Mouse (Mus musculus) liver, embryonic 15.5 days (tissue): Measurements from ENCODE around the gene Psmd3. TPM values are rescaled to one million over a fixed set of nuclear protein-coding genes. Genes with fewer than 3 reads are reported as not detected.
A peak's percentile ranks its signal among the peaks of the same experiment; 100 is the strongest.
"Not testable (repeated sequence)": the region's sequence is repeated elsewhere in the genome, so short reads cannot be mapped to it uniquely, and the experiment has no call there.

Experiments
- ATAC-seq: fragments of 200-750 bp; cut with Nextera tagmentation; 2 replicates; pipeline ENCODE4 v1.8.0; 2017; ENCODE audit warnings: moderate number of reproducible peaks, mild to moderate bottlenecking, moderate library complexity; ENCODE audit not compliant: insufficient read depth
- H3K27ac ChIP-seq: fragments of 300-500 bp; sonication (generic); replicated peaks from 2 replicates; pipeline ENCODE4 v1.5.1; 2015; ENCODE audit warnings: mild to moderate bottlenecking, inconsistent platforms
- H3K27me3 ChIP-seq: fragments of 300-500 bp; sonication (generic); 2 replicates; pipeline ENCODE4 v1.6.1; 2015; ENCODE audit warnings: mild to moderate bottlenecking, inconsistent platforms
- H3K36me3 ChIP-seq: fragments of 300-500 bp; sonication (generic); replicated peaks from 2 replicates; pipeline ENCODE4 v1.6.1; 2015; ENCODE audit warnings: moderate library complexity, mild to moderate bottlenecking, inconsistent platforms
- H3K4me1 ChIP-seq: fragments of 300-500 bp; sonication (generic); replicated peaks from 2 replicates; pipeline ENCODE4 v1.6.1; 2015; ENCODE audit warnings: inconsistent platforms
- H3K4me2 ChIP-seq: fragments of 300-500 bp; sonication (generic); 2 replicates; pipeline ENCODE4 v1.6.1; 2015; ENCODE audit warnings: moderate library complexity, mild to moderate bottlenecking, inconsistent platforms
- H3K4me3 ChIP-seq: fragments of 300-500 bp; sonication (generic); replicated peaks from 2 replicates; pipeline ENCODE4 v1.5.1; 2015; ENCODE audit warnings: mild to moderate bottlenecking, inconsistent platforms
- H3K9ac ChIP-seq: fragments of 300-500 bp; sonication (generic); 2 replicates; pipeline ENCODE4 v1.6.1; 2015; ENCODE audit warnings: moderate library complexity, mild to moderate bottlenecking, inconsistent platforms
- H3K9me3 ChIP-seq: fragments of 300-500 bp; sonication (generic); replicated peaks from 2 replicates; pipeline ENCODE4 v1.6.1; 2016; ENCODE audit warnings: inconsistent platforms
- WGBS: fragments of 180-500 bp; shearing (Covaris S2); methylation state at CpG from one replicate; pipeline ENCODE4 v1.1.7; 2015; ENCODE audit warnings: mixed read lengths; ENCODE audit not compliant: insufficient replicate concordance; 5-methylcytosine and 5-hydroxymethylcytosine counted together
- polyA plus RNA-seq: library from polyadenylated mRNA; unstranded; fragments of >200 nt; fragmentation: Nextera tagmentation; extraction: Ambion mirVana; gene quantifications from 2 replicates; pipeline ENCODE4 v1.2.1, GENCODE M21; 2015

Psmd3 gene
- polyA plus RNA-seq, 1 experiment from 2014 or later, result 102 TPM

DNA sequence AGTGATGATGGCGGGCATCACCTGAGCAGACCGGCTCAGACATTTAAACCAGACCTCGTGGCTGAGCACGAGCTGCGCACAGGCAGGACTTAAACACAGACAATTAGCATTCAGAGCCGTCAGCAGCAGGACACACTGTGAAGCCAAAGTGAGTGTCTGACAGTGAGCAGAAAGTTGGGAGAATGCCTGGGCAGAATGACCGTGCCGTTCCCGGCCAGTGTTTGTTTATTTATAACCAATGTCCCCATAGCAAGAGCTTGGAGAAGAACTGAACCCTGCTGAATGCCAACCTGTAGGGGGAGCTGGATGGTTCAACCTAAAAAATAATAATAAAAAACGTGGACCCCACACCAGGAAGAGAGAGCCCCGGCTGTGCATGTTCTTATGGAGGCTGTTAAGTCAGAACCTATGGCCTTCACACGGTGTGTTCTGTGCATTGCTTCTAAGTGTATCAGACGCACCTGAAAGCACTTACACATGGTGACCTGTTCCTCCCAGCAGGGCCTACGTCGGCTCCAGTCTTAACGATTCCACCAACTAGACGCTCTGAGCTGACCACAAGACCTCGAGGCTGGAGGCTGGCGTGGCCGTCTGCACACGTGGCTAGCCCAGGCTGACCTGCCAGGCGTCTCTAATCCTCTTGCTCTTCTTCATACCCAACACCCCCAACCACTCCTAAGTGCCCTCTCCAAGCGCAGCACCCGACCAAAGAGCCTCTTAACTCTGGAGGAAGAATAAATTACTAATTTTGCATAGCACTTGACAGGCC, 39.3 kb downstream of the Psmd3 start:
- Histone ChIP-seq H3K4me3 (no peak overlapping the region), H3K4me1 (peaks cover 19% of the 10 kb centered on the region), H3K27ac (no peak overlapping the region), H3K9ac (no peak overlapping the region), H3K36me3 (peaks cover 16% of the 10 kb centered on the region), H3K9me3 (no peaks in the 10 kb centered on the region), H3K27me3 (no peaks in the 10 kb centered on the region), H3K4me2 (no peak overlapping the region)
- WGBS, result 69% methylated on average over 24 of the region's 24 CpGs
- no peak for ATAC-seq

DNA sequence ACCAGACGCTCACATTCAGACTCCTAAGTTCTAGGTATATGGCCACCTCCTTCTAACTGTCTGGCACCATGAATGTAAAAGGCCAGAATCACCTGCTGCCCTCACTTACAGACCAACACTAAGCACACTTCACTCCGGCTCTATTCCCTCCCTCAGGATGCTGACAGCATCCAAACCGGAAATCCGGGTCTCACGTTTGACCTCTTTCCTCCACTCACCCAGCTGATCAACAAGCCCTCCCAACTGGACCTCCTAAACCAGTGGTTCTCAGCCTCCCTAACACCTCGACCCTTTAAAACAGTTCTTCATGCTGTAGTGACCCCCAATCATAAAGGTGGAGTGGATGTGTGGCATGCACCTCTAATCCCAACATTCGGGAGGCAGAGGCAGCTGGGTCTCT, 40.7 kb downstream of the Psmd3 start:
- peaks cover 18% of the 10 kb centered on the region for H3K4me1 ChIP-seq
- H3K9me3 ChIP-seq, result no peaks in the 10 kb centered on the region
- 66% methylated on average over 7 of the region's 7 CpGs for WGBS
- H3K4me3 ChIP-seq, result no peak overlapping the region
- no peak overlapping the region for H3K4me2 ChIP-seq
- no peak overlapping the region for H3K27ac ChIP-seq
- no peak overlapping the region for H3K9ac ChIP-seq
- no peaks in the 10 kb centered on the region for H3K27me3 ChIP-seq
- H3K36me3 ChIP-seq, result peaks cover 13% of the 10 kb centered on the region
- ATAC-seq, result no peak

DNA sequence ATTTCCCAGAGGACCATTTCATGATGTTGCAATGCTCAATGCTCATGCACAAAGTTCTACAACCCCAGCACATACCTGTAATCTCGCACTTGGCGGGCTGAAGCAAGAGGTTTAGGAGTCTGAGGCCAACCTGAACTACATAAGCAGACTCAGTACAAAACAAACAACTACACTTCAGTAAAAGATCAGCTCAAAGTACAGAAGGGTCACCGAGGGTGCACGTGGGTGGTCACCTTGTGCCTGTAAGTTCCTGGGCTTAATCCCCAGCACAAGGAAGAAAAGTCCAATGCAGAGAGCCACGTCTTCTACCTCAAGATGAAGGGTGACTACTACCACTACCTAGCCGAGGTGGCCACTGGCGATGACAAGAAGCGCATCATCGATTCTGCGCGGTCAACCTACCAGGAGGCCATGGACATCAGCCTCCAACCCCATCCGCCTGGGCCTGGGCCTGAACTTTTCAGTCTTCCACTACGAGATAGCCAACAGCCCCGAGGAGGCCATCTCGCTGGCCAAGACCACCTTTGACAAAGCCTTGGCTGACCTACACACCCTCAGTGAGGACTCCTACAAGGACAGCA, 43.7 kb downstream of the Psmd3 start:
- H3K27ac ChIP-seq, result no peak overlapping the region
- H3K9ac ChIP-seq, result no peak overlapping the region
- H3K9me3 ChIP-seq, result no peaks in the 10 kb centered on the region
- no peaks in the 10 kb centered on the region for H3K27me3 ChIP-seq
- no peak overlapping the region for H3K4me2 ChIP-seq
- no peak for ATAC-seq
- 83% methylated on average over 15 of the region's 15 CpGs for WGBS
- H3K4me1 ChIP-seq, result peaks cover 22% of the 10 kb centered on the region
- no peak overlapping the region for H3K4me3 ChIP-seq
- H3K36me3 ChIP-seq, result peaks cover 13% of the 10 kb centered on the region

DNA sequence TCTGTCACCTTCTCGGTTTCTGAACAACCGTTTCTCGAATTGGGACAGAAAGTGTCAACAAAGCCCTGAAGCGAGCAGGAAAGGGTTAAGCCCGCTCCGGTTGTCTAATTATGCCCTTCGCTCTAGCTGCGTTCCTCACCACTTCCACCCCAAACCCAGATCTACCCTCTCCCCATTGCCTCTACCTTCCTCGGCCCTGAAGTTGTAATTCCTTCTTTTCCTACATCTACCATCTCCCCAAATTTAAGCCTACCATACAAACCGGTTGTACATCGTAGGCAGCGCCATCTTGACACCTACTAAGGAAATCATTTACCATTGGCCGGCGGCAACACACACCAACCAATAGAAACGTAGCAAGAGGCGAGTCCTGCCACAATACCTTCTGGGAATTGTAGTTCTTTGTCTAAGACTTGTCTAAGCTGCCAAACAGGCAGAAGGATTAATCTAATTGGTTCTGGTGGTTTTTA, 46.8 kb downstream of the Psmd3 start, which contains the start of gene Med24:
Gene Med24 (minus strand): TSS at position 317 of the 470 bp plus-strand sequence.
- ATAC-seq, result peak; percentile 93
- H3K9ac ChIP-seq, result peak within 1 kb of the TSS; percentile 56
- under 1% methylated on average over 16 of the region's 16 CpGs for WGBS
- peaks cover 2% of the 10 kb centered on the region; the same call in 1 of the 2 replicates for H3K9me3 ChIP-seq
- H3K27ac ChIP-seq, result peak within 1 kb of the TSS; percentile 62; the same call in 1 of the 2 replicates
- H3K27me3 ChIP-seq, result no peaks in the 10 kb centered on the region
- peak within 1 kb of the TSS; percentile 79 for H3K4me2 ChIP-seq
- H3K4me3 ChIP-seq, result peak within 1 kb of the TSS; percentile 71
- peaks cover 16% of the 10 kb centered on the region for H3K4me1 ChIP-seq
- peaks cover 13% of the 10 kb centered on the region for H3K36me3 ChIP-seq

DNA sequence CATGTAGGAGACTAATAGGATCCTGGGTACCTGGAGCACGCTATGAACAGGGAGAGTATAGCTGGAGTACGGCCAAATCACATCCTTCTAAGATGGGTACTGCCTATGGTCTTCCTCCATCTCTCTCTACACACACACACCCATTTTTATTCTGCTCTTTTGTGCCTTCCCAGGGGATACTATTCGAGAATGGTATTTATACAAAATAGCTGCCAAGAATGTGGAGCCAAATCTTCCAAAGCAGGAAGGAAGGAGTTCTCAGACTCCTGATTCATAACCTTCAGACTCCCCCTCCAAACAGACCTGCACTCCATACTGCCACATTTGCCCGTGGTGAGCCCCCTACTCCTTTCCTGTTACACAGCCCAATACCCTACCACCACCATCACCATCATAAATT, 48.4 kb downstream of the Psmd3 start:
- H3K4me1 ChIP-seq, result peaks cover 16% of the 10 kb centered on the region
- H3K27me3 ChIP-seq, result no peaks in the 10 kb centered on the region
- no peak for ATAC-seq
- H3K4me3 ChIP-seq, result no peak overlapping the region
- H3K36me3 ChIP-seq, result peaks cover 7% of the 10 kb centered on the region
- H3K27ac ChIP-seq, result no peak overlapping the region
- WGBS, result 56% methylated on average over 4 of the region's 4 CpGs
- no peak overlapping the region for H3K4me2 ChIP-seq
- peaks cover 5% of the 10 kb centered on the region; the same call in 1 of the 2 replicates for H3K9me3 ChIP-seq
- H3K9ac ChIP-seq, result no peak overlapping the region

DNA sequence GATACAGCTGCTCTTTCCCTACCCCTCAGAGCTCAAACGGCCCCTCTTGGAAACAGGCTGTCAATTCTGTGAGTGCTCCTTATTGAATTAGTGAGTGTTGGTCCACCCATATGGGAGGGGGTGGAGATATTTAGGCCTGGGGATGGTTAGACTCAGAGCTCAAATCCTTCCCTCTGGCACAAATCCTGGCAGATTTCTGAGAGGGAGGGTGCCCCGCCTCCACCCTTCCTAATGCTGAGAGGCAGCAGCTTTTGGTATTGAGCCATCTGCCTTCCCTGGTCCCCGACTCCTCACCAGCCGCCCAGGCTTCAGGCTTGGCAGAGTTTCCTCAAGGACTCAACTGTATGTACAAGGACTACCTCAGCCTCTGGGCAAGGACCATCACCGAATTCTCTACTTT, 48.8 kb downstream of the Psmd3 start:
- 60% methylated on average over 5 of the region's 5 CpGs for WGBS
- Histone ChIP-seq H3K27me3 (no peaks in the 10 kb centered on the region), H3K9me3 (peaks cover 5% of the 10 kb centered on the region; the same call in 1 of the 2 replicates), H3K27ac (no peak overlapping the region), H3K4me3 (no peak overlapping the region), H3K36me3 (peaks cover 7% of the 10 kb centered on the region), H3K9ac (no peak overlapping the region), H3K4me2 (no peak overlapping the region), H3K4me1 (peaks cover 16% of the 10 kb centered on the region)
- ATAC-seq, result no peak

DNA sequence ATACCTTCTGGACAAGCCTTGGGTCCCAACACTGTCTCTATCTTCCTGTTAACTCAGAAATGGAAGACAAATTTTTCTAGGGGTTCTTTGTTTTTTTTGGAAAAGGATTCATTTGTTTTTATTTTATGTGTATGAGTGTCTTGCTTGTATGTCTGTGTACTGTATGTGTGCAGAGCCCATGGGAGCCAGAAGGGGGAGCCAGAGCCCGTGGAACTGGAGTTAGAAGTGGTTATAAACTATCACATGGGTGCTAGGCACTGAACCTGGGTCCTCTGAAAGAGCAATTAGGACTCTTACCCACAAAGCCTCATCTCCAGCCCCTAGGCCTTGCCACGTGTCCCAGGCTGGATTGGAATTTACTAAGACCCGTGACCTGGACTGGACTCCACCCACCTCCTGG, 51.7 kb downstream of the Psmd3 start:
- Histone ChIP-seq H3K27ac (no peak overlapping the region), H3K4me1 (peaks cover 20% of the 10 kb centered on the region), H3K36me3 (no peaks in the 10 kb centered on the region), H3K4me3 (no peak overlapping the region), H3K4me2 (no peak overlapping the region), H3K27me3 (no peaks in the 10 kb centered on the region), H3K9ac (no peak overlapping the region), H3K9me3 (peaks cover 5% of the 10 kb centered on the region; the same call in 1 of the 2 replicates)
- ATAC-seq, result no peak
- 64% methylated on average over 3 of the region's 3 CpGs for whole genome bisulfite sequencing

DNA sequence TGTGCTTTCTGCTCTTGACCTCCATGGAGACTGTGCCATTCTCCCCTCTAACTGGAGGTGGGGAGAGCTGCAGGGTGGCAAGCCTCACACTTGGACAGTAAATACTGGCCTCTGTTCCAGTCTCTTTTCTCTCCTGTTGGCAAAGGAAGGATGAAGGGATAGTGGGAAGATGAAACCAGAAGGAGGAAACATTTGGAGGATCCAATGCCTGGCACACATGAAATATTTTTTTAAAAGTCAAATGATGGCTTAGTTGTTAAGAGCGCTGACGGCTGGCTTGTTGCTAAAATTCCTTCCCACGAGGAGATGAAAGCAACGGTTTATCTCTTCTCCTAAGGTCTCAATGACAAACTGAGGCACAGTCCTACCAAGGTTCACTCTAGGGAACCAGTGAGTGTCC, 52.8 kb downstream of the Psmd3 start:
- Histone ChIP-seq H3K4me1 (peaks cover 25% of the 10 kb centered on the region), H3K27ac (no peak overlapping the region), H3K4me2 (no peak overlapping the region), H3K9ac (no peak overlapping the region), H3K9me3 (peaks cover 5% of the 10 kb centered on the region; the same call in 1 of the 2 replicates), H3K4me3 (no peak overlapping the region), H3K36me3 (no peaks in the 10 kb centered on the region), H3K27me3 (no peaks in the 10 kb centered on the region)
- 72% methylated on average over 4 of the region's 4 CpGs for WGBS
- ATAC-seq, result no peak

DNA sequence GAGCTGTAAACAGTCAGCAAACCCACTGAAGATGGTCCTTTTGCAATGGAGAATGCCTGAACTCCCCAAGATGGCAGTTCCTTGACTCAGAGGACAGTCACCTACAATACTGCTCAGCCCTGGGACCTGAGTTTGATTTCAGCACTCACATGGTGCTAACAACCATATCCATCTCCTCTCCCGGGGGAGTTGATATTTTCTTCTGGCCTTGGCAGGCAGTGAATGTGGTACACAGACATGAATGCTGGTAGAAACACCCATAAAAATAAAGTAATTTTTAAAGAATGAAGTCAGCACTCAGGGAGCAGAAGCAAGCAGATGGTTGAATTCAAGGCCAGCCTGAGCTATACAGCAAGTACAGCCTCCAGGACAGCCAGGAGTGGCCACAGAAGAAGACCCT, 53.8 kb downstream of the Psmd3 start:
- 91% methylated on average over 1 of the region's 1 CpGs for WGBS
- H3K4me1 ChIP-seq, result peaks cover 36% of the 10 kb centered on the region
- no peak overlapping the region for H3K4me3 ChIP-seq
- no peaks in the 10 kb centered on the region for H3K36me3 ChIP-seq
- no peak overlapping the region for H3K9ac ChIP-seq
- peaks cover 5% of the 10 kb centered on the region; the same call in 1 of the 2 replicates for H3K9me3 ChIP-seq
- no peak overlapping the region for H3K27ac ChIP-seq
- no peak for ATAC-seq
- no peaks in the 10 kb centered on the region for H3K27me3 ChIP-seq
- no peak overlapping the region for H3K4me2 ChIP-seq

DNA sequence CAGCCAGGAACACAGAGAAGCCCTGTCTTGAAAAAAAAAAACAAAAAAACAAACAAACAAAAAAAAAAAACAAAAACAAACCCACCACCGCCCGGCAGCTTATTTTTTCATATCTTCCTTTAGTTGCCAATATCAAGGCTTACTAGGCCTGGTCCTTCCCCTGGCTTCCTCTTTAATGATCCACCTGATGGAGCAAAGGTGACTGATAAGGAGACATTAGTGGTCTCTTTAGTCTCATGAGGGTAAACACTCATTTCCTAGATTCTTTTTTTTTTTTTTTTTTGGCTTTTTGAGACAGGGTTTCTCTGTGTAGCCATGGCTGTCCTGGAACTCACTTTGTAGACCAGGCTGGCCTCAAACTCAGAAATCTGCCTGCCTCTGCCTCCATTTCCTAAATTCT, 54.9 kb downstream of the Psmd3 start:
- 49% methylated on average over 2 of the region's 2 CpGs for WGBS
- peaks cover 43% of the 10 kb centered on the region for H3K4me1 ChIP-seq
- H3K27ac ChIP-seq, H3K9me3 ChIP-seq, H3K4me3 ChIP-seq, H3K27me3 ChIP-seq, H3K9ac ChIP-seq, ATAC-seq, H3K36me3 ChIP-seq, H3K4me2 ChIP-seq: not testable (repeated sequence)

DNA sequence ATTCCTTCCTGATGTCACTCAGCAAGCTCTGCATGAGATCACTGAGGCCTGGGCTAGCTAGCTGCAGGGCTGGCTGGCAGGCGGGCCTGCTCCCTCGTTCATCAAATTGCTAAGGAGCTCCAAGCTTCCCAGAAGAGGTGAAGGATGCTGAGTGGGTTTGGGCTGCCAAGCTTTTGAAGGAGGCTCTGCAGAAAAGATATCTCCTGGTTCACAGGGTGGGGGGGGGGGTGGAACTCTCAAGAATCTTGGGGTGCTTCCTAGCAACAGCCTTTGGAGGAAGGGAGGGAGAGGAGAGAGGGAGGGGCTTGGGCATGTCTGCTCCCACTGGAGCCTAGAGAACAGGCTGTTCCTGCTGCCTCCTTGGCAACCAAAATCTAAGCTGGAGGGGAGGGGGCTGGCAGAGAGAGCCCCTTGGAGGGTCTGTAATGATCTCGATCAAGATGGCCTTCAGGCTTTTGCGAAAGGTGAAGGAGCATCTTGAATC, 56.1 kb downstream of the Psmd3 start:
- peak overlapping the region; percentile 44 for H3K4me2 ChIP-seq

More for the DNA sequence above, 56.1 kb downstream of the Psmd3 start:
- Histone ChIP-seq H3K27me3 (no peaks in the 10 kb centered on the region), H3K9me3 (peaks cover 5% of the 10 kb centered on the region; the same call in 1 of the 2 replicates), H3K4me1 (peaks cover 56% of the 10 kb centered on the region), H3K4me3 (no peak overlapping the region), H3K9ac (peak overlapping the region; percentile 15; the same call in 1 of the 2 replicates), H3K36me3 (no peaks in the 10 kb centered on the region), H3K27ac (peak overlapping the region; percentile 38; the same call in 1 of the 2 replicates)
- no peak for ATAC-seq
- 38% methylated on average over 4 of the region's 4 CpGs for WGBS
